Mouse (Mus musculus) heart, postnatal 4 days (tissue): ENCODE data around the gene Cyp17a1. TPM values are rescaled to one million over a fixed set of nuclear protein-coding genes. Genes with fewer than 3 reads are reported as not detected.

Experiments
- DNase-seq: peaks from one replicate; pipeline ENCODE4 v3.0.0; 2021
- total RNA-seq, 2 experiments: library from RNA; stranded (reverse); gene quantifications; 2 replicates each; pipeline ENCODE4 v1.2.3; 2021

The Cyp17a1 gene
- total RNA-seq, 2 experiments from 2014 or later: 0.23 TPM; not detected in 1

DNA sequence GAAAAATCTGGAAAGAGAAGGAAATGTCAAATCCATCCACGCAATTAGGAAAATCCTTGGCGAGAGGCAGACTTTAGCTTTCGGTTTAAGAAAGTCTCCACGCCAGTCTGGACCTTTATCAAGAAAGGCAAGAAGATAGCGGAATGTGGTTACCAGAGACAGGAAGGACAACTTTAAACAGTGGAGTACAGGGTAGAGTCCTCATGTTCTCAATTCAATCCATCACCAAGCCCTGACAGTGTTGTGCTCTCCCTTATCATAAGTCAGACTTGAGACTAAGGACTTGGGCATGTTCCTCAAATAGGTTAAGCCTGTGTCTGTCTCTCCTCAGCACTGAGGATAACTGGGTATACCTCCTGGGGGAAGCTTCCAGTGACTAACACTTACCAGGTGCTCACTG, 3.2 kb downstream of the Cyp17a1 start:
- DNase-seq: no peak

DNA sequence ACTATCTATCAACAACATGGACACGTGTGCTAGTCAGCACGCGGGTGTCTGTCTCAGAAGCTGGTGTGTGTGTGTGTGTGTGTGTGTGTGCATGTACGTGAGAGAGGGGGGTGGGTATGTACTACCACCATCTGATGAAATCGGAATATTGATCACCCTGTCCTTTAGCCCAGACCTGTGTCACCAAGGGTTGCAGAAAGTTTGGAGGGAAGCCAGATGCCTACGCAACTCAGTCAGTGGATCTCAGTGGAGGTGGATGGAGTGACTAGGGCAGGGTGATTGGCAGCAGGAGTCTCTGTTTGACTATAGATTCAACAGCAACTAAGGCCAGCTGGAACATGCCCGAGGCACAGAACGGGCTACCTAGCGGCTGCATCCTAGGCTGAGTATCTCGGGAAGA, 4.7 kb downstream of the Cyp17a1 start:
- no peak for DNase-seq

DNA sequence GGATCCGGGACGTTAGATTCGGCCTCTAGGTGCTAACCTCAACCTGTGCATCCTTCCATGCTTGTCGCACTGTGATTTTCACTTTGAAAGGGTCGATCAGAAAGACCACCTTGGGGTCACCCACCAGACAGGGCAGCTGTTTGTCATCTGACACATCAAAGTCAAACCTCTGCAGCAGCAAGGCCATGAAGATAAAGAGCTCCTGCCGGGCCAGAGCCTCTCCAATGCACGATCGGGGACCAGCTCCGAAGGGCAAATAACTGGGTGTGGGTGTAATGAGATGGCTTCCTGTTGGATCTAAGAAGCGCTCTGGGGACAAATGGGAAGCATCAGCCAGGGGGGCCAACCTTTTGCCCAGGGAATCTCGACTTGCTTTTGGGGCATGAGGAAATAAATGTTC, 5.7 kb downstream of the Cyp17a1 start:
- DNase-seq: no peak

DNA sequence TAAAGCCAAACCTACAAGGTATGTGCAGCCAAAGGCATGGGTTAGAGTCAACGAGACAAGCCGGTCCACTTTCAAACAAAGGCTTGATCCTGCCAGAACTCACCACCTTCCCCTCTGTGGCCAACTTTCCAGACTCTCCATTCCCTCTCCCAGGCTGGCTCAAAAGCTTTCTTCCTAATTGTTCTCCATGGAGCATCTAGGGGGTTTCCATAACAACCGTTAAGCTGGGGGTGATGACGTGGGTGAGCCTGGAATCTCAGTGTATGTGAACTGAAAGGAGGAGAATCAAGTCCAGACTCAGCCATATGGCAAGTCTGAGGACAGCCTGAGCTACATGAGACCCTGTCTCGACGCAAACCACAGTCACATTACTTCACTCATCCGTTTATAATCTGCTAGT, 7.5 kb downstream of the Cyp17a1 start:
- DNase-seq: no peak

GRCm38 (mm10) chr19:46662784-46663183, 10.2 kb downstream of the Cyp17a1 start:
- DNase-seq: no peak

DNA sequence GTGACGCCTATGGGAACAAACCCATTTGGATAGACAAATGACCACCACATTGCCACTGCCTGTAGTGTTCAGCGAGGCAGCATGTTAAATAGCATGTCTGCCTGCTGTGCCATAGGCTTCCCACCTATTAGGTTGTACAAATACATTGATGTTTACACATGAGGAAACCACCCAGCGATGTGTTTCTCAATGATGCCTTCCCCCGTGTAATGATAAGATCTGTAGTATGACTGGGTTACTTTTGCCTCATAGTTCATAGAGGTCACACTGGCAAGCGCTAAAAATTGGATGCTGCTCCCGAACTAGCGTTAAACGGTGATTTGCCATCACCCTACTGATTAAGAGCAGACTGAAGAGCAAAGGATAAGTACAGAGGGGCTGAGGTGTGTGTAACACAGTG, 10.8 kb downstream of the Cyp17a1 start:
- no peak for DNase-seq

DNA sequence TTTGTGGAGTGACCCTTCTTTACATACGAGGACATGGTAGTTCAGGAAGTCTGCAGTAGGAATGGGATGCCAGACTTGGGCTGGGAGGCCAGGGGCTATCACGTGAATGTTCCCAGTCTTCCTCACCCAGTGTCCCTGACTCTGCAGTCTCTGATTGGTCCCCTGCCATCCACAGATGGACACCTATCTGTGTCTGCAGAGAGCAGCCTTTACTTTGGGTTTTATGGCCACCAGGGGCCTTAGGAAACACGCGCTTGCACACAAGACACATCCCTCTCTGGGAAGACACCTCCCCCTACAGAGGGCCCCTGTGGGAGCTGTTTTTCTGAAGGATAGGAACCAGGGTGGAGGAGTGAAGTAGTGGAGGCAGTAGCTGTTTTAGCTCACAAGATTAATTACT, 11.5 kb downstream of the Cyp17a1 start:
- no peak for DNase-seq

GRCm38 (mm10) chr19:46658851-46659250, 14.1 kb downstream of the Cyp17a1 start:
- DNase-seq: no peak

DNA sequence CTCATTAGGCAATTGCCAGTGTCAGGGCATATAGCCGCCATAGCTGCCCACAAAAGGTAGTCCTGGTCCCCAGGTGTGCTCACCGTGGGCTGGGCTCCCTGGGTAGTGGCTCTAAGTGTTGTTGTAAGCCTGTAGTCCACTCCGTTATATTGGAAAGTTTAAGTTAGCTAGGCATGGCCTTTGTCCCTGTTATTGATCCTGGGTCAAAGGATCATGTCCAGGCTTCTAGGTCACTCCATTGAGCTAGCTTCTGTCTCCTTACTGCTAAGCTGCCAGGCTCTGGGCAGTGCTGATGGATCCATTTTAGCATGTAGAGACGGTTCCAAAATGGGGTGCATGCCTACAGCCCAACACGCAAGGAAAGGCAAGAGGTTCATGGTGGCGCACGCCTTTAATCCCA, 14.6 kb downstream of the Cyp17a1 start:
- DNase-seq: no peak

DNA sequence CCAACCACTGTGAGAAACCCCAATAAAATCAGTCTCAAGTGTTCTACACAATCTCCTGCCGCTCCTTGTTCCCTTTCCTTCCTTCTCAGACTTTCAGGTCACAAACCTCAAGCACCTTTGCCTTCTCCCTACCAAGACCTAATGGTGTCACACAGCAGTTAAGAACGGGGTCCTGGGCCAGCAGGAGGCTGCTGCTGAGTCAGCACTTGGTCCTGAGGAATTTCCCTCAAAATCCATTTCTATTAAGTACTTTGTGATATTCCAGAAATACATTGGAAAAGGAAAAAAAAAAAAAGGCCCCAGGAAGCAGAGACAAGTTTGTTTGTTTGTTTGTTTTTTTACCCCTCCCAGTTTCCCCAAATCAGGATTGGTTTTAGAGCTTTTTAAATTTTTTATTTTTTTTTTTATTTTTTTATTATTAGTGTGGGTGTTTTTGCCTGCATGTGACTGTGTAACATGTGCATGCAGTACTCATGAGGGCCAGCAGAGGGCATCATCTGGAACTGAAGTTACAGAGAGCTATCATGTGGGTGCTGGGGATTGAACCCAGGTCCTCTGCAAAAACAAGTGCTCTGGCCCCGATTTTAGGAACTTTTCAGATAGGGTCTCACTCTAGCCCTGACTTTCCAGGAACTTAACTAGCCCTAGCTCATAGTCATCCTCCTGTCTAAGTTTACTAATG, 15.5 kb downstream of the Cyp17a1 start:
- DNase-seq: peak; percentile 55

DNA sequence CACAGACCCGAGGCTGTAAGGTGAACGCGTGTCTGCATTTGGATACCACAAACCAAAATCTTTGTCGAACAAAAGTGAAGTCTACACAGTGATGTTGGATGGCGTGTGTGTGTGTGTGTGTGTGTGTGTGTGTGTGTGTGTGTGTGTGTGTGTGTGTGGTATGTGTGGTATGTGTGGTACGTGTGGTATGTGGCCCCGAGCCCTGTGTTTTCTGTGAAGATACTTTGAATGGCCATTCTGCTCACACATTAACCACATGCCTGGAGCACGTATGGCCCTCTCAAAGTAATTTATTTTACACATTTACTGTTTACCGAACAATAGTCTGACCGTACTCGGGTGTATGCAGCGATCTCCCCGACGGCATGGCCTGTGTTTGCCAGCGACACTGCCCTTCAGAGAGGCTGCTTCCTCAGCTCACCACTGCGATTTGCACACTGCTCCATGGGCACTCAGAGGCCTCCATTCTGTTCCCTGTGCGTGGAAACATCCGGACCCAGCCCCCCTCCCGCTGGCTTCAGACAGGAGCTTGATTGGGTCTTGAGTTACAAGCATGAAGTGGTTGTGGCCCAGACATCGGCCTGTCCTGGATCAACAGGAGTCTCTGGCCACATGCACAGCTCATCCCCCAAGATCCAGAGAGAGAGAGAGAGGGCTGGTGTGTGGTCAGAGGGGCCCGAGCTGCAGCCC, 16.7 kb downstream of the Cyp17a1 start:
- no peak for DNase-seq

- DNase-seq: no peak
Measured at GRCm38 (mm10) chr19:46655626-46656025, 17.3 kb downstream of the Cyp17a1 start.

DNA sequence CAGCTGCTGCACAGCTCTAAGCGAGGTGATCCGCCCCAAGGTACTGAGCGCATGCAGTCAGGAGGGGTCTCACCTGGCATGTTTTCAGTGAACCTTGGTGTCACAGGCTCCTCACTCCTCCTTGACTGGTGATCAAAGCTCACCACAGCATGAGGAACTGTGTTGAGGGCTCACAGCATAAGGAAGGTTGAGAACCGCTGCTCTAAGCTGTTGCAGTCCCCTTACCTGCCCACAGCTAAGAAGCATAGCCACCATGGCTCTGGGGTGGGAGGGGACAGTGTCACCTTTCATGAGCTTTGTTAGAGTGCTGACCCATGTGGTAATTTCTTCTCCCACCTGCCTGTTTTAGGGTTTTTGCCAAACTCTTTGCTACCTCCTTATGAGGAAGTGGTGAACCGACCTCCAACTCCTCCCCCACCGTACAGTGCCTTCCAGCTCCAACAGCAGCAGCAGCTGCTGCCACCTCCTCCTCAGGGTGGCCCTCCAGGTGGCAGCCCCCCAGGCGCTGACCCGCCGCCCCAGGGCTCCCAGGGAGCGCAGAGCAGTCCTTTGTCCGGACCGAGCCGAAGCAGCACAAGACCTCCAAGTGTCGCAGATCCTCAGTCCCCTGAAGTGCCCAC, 19.2 kb downstream of the Cyp17a1 start:
- DNase-seq: no peak

DNA sequence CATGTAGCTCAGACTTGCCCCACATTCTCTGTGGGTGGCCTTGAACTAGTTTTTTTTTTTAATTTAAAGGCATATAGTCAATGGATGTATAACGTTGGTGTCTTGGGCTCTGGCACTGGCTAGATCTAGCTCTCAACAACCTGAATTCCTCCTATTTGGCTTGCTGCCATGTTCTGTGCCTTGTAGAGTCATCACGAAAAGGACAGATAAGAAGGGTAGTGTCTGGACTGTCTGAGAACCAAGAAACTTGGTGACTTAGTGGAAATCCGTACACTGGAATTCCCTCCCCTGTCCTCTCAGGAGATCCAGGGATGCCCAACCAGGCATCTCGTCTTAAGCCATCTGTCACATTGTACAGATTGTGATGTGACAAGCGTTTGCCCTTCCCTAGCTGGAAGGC, 19.8 kb downstream of the Cyp17a1 start:
- no peak for DNase-seq

- no peak for DNase-seq
Measured at GRCm38 (mm10) chr19:46648565-46648964, 24.4 kb downstream of the Cyp17a1 start.

DNA sequence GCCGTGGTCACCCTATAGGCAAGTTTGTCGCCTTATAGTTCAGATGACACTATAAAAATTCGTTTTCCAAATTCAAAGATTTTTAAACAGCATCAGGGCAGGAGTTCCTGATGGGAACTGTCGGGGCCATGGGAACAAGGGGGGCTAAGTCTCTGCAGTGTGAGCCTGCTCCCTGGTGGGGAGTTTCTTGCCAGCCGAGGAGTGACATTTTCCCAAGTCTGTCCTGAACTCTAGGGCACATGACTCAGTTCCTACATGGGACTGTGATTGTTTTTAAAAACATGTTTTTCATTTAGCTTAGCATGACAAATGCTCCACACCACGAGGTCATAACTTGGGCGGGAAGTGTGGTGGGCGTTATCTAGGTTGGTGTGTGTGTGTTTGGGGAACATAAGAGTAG, 25.1 kb downstream of the Cyp17a1 start:
- peak; percentile 52 for DNase-seq

- no peak for DNase-seq
Measured at GRCm38 (mm10) chr19:46647254-46647653, 25.7 kb downstream of the Cyp17a1 start.

DNA sequence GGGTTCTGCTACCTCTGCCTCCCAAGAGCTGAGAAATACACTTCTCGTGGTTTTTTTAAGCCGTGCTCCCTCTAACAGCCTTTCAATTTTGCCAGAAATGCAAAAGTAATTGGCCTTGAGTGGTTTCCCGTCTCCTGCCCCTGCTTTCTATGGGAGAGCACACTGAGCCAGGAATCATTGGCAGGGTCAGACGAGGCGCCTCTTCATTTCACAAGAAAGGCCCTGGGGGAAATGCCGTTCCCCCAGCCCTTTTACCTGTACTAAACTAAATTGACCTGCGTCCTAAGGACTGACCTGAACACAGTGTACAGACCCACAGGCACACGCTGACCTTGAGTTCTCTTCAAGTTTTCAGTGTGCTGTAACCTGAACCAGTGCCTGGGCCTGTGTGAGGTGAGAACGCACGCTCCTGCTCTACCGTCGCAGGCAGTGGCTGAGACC, 26.9 kb downstream of the Cyp17a1 start:
- DNase-seq: no peak

DNA sequence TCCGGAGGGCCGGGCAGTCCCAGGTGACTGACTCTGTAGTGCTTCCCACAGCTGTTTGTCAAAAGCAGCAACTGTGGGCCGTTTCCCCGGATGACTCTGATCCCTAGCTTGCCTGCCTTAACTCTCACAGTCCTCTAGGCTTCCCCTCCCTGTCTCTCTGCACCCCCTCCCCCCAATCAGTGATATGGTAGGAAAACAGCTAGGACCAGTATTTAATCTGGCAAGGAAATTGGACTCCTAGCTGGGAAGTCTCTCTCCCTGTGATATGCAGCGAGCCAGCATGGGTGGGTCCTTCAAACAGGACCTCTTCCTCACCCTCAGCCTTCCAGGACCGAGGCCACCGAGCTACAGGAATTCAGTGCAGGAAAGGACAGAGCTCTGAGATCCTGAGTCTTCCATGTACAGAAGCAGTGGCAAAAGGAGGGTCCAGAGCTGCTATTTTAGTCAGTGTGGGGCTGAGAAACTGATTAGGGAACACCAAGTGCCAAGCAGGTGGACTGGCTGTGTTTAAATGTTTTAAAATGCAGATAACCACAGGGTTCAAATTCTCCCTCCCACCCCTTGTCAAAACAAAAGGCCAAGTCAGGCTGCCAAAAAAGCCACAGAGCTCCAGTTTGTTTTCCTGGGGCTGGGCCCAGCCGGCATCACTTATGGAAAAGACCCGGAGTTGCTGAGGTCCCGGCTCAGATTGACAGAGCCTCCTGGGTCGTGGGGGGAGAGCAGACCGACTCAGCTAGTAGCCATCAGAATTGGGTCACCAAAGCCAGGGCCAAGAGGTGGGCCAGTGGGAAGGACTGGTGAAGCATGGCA, 28.0 kb downstream of the Cyp17a1 start:
- peak; percentile 79 for DNase-seq

GRCm38 (mm10) chr19:46644343-46644792, 28.6 kb downstream of the Cyp17a1 start:
- no peak for DNase-seq

- no peak for DNase-seq
Measured at GRCm38 (mm10) chr19:46643236-46643635, 29.7 kb downstream of the Cyp17a1 start.

GRCm38 (mm10) chr19:46642136-46642753, 30.7 kb downstream of the Cyp17a1 start:
- DNase-seq: no peak
